Mouse (Mus musculus): ENCODE data around the gene Zfp872. TPM values are rescaled to one million over a fixed set of nuclear protein-coding genes. Genes with fewer than 3 reads are reported as not detected.
"Not testable (repeated sequence)": the region's sequence is repeated elsewhere in the genome, so short reads cannot be mapped to it uniquely, and the experiment has no call there.

Gene Zfp872
- polyA plus RNA-seq, 1 experiment, result 0.15 TPM

- TF ChIP-seq CTCF (IDR thresholded peaks at IDR 0.05; ENCODE audit: borderline replicate concordance, extremely low read depth, insufficient read depth, insufficient read length), result no peak
- TF ChIP-seq POLR2A (IDR thresholded peaks at IDR 0.05; ENCODE audit: borderline replicate concordance, extremely low read depth, insufficient read depth, insufficient read length, poor library complexity, severe bottlenecking), result no peak
- no peak for DNase-seq (ENCODE audit: low read depth)
These were observed 8.5 kb downstream of the Zfp872 start for GRCm38 (mm10) chr9:22196412-22196811.

- DNase-seq (ENCODE audit: low read depth), result no peak
- no peak for TF ChIP-seq POLR2A (IDR thresholded peaks at IDR 0.05; ENCODE audit: borderline replicate concordance, extremely low read depth, insufficient read depth, insufficient read length, poor library complexity, severe bottlenecking)
- TF ChIP-seq CTCF (IDR thresholded peaks at IDR 0.05; ENCODE audit: borderline replicate concordance, extremely low read depth, insufficient read depth, insufficient read length), result no peak
These were observed 25.9 kb downstream of the Zfp872 start for GRCm38 (mm10) chr9:22213785-22214194.

GRCm38 (mm10) chr9:22214549-22214948 is 26.7 kb downstream of the Zfp872 start:
- no peak for TF ChIP-seq CTCF (IDR thresholded peaks at IDR 0.05; ENCODE audit: borderline replicate concordance, extremely low read depth, insufficient read depth, insufficient read length)
- no peak for DNase-seq (ENCODE audit: low read depth)

DNA sequence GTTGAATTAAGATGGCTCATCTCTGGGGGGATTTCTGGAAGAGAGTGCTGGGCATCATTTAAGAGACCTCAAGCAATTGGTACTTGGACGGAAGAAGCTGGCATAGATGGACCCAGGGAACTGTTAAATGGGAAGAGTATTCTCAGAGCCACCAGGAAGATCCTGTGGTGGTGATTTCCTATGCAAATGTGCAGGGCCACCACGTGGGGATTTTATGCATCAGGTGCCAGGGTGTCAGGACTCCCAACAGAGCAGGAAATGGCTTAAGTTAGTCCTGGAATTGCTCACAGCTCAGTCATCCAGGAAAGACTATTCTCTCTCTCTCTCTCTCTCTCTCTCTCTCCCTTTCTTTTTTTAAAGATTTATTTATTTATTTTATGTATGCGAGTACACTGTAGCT is 28.8 kb downstream of the Zfp872 start:
- DNase-seq (ENCODE audit: low read depth), result no peak
- TF ChIP-seq POLR2A (IDR thresholded peaks at IDR 0.05; ENCODE audit: borderline replicate concordance, extremely low read depth, insufficient read depth, insufficient read length, poor library complexity, severe bottlenecking) (no peak), CTCF (IDR thresholded peaks at IDR 0.05; ENCODE audit: borderline replicate concordance, extremely low read depth, insufficient read depth, insufficient read length) (no peak)

DNA sequence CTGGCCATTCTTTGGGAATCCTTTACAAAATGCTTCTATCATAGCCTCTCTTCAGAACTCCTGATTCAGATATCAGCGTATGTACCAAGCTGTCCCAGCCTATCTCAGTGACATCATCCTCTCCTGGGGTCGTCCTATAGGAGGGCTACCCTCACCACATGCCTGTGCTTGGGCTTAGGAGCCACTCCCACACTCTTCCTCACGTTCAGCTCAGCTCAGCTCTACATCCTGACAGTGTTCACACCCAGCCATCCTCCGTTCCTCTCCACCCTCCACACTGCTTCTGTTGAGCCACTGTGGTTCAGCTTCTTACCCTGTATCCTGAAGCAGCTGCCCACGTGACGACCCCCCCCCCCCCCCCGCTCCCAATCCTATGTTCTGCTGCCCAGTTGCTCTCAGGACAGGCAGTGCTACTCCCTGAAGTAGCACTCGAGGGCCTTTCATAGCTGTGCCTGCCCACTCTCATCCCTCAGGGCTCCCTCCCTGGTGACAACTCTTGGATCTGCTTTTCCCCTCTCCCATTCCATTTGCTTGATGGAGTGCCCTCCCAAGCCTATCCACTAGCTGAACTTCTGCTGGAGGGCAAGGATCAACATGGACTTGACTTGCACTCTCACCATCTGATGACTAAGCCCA is 30.1 kb downstream of the Zfp872 start:
- no peak for DNase-seq (ENCODE audit: low read depth)
- no peak for TF ChIP-seq POLR2A (IDR thresholded peaks at IDR 0.05; ENCODE audit: borderline replicate concordance, extremely low read depth, insufficient read depth, insufficient read length, poor library complexity, severe bottlenecking)
- TF ChIP-seq CTCF (IDR thresholded peaks at IDR 0.05; ENCODE audit: borderline replicate concordance, extremely low read depth, insufficient read depth, insufficient read length), result no peak

- TF ChIP-seq POLR2A (IDR thresholded peaks at IDR 0.05; ENCODE audit: borderline replicate concordance, extremely low read depth, insufficient read depth, insufficient read length, poor library complexity, severe bottlenecking) (no peak), CTCF (IDR thresholded peaks at IDR 0.05; ENCODE audit: borderline replicate concordance, extremely low read depth, insufficient read depth, insufficient read length) (no peak)
- no peak for DNase-seq (ENCODE audit: low read depth)
These were observed 36.2 kb downstream of the Zfp872 start for GRCm38 (mm10) chr9:22224066-22224465.

DNA sequence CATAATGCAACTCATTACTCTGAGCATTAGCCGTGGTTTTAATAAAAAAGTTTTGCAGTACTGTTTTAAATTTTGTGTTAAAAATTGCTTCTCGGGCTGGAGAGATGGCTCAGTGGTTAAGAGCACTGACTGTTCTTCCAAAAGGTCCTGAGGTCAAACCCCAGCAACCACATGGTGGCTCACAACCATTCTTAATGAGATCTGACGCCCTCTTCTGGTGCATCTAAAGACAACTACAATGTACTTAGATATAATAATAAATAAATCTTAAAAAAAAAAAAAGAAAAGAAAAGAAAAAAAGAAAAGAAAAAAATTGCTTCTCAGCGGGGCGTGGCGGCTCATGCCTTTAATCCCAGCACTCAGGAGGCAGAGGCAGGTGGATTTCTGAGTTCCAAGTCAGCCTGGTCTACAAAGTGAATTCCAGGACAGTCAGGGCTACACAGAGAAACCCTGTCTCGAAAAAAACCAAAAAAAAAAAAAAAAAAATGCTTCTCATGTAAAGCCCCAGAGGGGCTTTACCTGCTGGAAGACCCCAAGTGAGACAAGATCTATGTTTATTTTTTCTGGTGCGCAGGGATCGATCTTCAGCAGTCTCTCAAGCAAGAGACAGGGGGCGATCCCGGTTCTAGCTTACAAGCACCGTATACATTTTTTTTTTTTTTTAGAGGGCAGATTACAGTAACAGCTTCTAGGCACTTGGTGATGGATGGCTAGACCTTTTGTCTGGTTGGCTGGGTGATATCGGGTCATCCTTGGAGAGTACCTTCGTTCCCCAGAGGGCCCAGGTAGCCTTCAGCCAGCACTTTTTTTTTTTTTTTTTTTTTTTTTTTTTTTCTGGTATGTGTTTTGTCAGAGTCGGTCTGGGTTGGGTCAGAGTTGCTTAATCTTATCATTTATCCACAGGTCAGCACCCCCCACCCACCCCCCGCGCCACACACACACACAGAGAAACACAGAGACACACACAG is 36.9 kb downstream of the Zfp872 start:
- peak; percentile 85 for DNase-seq (ENCODE audit: low read depth)
- TF ChIP-seq CTCF (IDR thresholded peaks at IDR 0.05; ENCODE audit: borderline replicate concordance, extremely low read depth, insufficient read depth, insufficient read length) (peak; percentile 34; the same call in 1 of the 2 replicates), POLR2A (IDR thresholded peaks at IDR 0.05; ENCODE audit: borderline replicate concordance, extremely low read depth, insufficient read depth, insufficient read length, poor library complexity, severe bottlenecking) (no peak)

DNA sequence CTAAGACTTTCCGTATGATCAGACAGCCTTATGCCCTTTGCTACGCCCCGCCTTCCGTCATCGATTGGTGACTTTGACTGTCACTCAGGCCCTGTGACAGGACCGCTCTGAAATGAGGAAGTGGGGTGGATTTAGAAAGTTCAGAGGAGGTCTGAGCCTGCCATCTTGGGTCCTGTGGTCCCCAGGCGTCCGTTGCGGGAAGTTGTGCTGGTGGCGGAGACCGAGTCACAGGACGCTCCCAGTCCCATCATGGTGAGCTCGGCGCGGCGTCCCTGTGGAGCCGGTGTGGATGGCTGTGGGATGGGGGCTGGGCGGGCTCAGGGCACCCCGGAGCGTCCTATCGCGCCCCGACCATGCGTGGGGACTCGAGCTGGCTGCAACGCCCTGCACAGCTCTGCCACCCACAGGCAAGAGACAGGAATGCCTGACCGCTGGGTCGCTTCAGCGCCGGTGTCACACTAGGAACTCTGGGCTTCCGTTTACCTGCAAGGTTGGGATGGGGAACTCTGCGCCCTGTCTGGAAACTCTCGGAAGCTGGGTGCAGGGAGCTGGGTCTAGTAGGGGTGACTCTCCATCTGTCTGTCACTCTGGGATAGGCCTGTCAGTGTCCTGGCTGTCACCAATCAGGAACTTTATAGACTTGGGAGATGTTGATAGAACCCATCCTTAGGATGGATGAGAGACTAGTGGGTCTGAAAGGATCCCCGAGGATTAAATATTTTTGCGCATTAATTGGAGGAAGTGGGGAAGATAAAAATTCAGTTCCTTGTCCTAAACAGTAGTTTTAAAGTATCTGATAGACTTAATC is 37.9 kb downstream of the Zfp872 start, which contains the start of gene Zfp809:
Gene Zfp809 (plus strand): TSS at position 134 of the 808 bp plus-strand sequence.
- TF ChIP-seq POLR2A (IDR thresholded peaks at IDR 0.05; ENCODE audit: borderline replicate concordance, extremely low read depth, insufficient read depth, insufficient read length, poor library complexity, severe bottlenecking) (peak; percentile 45; the same call in 1 of the 2 replicates), CTCF (IDR thresholded peaks at IDR 0.05; ENCODE audit: borderline replicate concordance, extremely low read depth, insufficient read depth, insufficient read length) (peak; percentile 66)
- DNase-seq (ENCODE audit: low read depth), result peak; percentile 99

GRCm38 (mm10) chr9:22226389-22226673 is 38.4 kb downstream of the Zfp872 start:
- DNase-seq (ENCODE audit: low read depth), result not testable (repeated sequence)

DNA sequence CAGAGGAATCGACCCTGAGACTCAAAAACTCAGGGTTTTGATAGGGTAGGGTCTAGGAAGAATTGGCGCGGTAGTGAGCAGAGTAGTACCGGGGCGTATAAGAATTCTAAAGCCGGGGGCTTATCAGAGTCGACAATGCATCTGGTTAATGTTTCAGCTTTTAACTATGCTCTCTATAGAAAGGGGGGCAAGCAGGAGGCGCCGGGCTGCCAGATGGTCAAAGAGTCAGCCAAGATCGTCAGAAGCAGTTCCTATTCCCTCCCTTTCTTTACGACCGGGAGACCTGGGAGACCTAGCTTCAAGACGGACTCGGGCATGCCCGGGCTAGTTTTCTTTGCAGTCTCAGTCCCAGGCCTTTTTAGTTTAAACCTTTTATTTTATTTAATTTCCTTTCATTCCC is 39.0 kb downstream of the Zfp872 start:
- peak; percentile 8 for DNase-seq (ENCODE audit: low read depth)
- TF ChIP-seq POLR2A (IDR thresholded peaks at IDR 0.05; ENCODE audit: borderline replicate concordance, extremely low read depth, insufficient read depth, insufficient read length, poor library complexity, severe bottlenecking) (no peak), CTCF (IDR thresholded peaks at IDR 0.05; ENCODE audit: borderline replicate concordance, extremely low read depth, insufficient read depth, insufficient read length) (no peak)

DNA sequence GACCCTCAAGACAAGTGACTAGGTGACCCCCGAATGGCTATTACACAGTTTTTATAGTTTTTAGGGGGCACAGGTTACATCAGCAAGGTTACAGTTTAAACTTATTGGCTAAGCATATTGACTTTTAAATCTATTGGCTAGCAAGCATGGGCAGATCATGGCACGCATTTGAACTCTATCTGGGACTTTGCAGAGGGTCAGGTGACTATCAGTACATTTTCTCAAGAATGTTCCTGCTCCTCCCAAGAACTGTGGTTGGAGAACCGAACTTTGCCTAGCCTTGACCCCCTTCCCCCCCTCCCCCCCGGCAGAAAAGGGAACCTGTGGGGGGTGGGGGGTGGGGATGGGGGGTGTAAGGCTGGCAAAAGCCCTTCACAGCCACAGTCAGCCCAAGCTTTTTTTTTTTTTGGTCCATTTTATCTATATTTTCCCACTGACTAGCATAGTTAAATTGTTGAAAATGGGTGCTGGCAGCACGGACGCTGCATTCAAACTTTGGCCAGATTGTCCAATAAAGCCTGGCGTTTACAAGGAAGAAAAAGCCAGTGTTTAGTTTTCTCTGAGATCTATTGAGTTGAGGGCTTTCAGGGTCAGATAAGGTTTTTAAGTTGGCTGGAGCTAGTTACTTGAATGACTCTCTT is 41.6 kb downstream of the Zfp872 start:
- no peak for DNase-seq (ENCODE audit: low read depth)
- TF ChIP-seq POLR2A (IDR thresholded peaks at IDR 0.05; ENCODE audit: borderline replicate concordance, extremely low read depth, insufficient read depth, insufficient read length, poor library complexity, severe bottlenecking) (no peak), CTCF (IDR thresholded peaks at IDR 0.05; ENCODE audit: borderline replicate concordance, extremely low read depth, insufficient read depth, insufficient read length) (no peak)

Measured in brain, embryonic 14.5 days (tissue).